9 mouse cellular contexts compared by ENCODE assay signal in the genomic region with DNA sequence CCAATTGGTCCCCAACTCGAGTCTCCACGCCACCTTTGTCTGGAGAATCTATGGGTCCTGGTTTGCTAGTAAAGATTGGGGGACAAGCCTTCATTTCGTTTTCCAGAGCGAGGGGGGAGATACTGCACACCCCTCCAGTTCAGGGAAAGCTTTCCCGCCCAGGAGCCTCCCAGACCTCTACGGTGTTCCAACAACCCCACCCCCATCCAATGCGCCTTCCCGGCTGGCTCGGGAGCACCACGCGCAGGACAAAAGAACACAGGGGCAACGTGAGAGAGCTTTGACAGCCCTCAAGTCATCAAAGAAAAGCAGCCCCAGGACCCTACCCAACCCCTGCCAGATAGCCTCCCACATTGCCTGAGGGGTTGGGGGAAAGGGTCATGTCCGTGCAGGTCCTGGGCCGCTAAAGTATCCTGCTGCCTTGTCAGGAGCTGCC. TPM values are rescaled to one million over a fixed set of nuclear protein-coding genes. Genes with fewer than 3 reads are reported as not detected.
A peak's percentile ranks its signal among the peaks of the same experiment; 100 is the strongest.
DNase-seq lines count a peak whose midpoint lies in the region; ATAC-seq and TF ChIP-seq lines count a peak whose summit lies in the region.
"Had no signal": no experiment of that assay in that cellular context is flagged by ENCODE, and none has a peak within 500 bp of the region (broad histone marks: within the 10 kb centered on the region; RNA-seq: fewer than 3 reads in every experiment).

No protein-coding gene starts in this region.

- peak overlapping the region; percentile 96 for H3K27ac ChIP-seq in embryonic facial prominence, embryonic 10.5 days (replicated peaks)
- peak overlapping the region; percentile 96 for H3K27ac ChIP-seq in heart, embryonic 15.5 days
- peak overlapping the region; percentile 95 for H3K27ac ChIP-seq in limb, embryonic 15.5 days

- TF ChIP-seq CTCF in E14TG2a.4 (conservative IDR thresholded peaks at IDR 0.05; ENCODE audit: low read length) = no peak

- peak overlapping the region; percentile 44 for H3K4me3 ChIP-seq in erythroblast, embryonic 14.5 days (replicated peaks)
- H3K4me3 ChIP-seq in E14TG2a.4 (replicated peaks; ENCODE audit: low read length) = peak overlapping the region; percentile 83
- peak overlapping the region; percentile 80 for H3K4me3 ChIP-seq in embryonic facial prominence, embryonic 10.5 days
- H3K4me3 ChIP-seq in heart, embryonic 15.5 days = peak overlapping the region; percentile 81
- peak overlapping the region; percentile 64 for H3K4me3 ChIP-seq in limb, embryonic 15.5 days

- peak; percentile 84 for DNase-seq in embryonic facial prominence, embryonic 10.5 days (ENCODE audit: low spot score)
- DNase-seq in c-Kit-positive CD71-positive TER-119-positive erythroid progenitor cells, embryonic 14.5 days (ENCODE audit: low spot score) = no peak

- H3K4me1 ChIP-seq in erythroblast, embryonic 14.5 days (ENCODE audit: control insufficient read depth) = peaks cover 12% of the 10 kb centered on the region
- peaks cover 70% of the 10 kb centered on the region for H3K4me1 ChIP-seq in E14TG2a.4 (replicated peaks; ENCODE audit: low read depth, low read length)
- peaks cover 43% of the 10 kb centered on the region for H3K4me1 ChIP-seq in embryonic facial prominence, embryonic 10.5 days
- peaks cover 24% of the 10 kb centered on the region for H3K4me1 ChIP-seq in heart, embryonic 15.5 days (replicated peaks)
- H3K4me1 ChIP-seq in limb, embryonic 15.5 days = peaks cover 16% of the 10 kb centered on the region

- H3K9ac ChIP-seq in heart, embryonic 15.5 days = peak overlapping the region; percentile 74
- peak overlapping the region; percentile 61 for H3K9ac ChIP-seq in limb, embryonic 15.5 days

- H3K4me2 ChIP-seq in heart, embryonic 15.5 days = peak overlapping the region; percentile 93
- peak overlapping the region; percentile 71 for H3K4me2 ChIP-seq in limb, embryonic 15.5 days

- H3K9me3 ChIP-seq in erythroblast, embryonic 14.5 days (ENCODE audit: control insufficient read depth, low read length) = no peaks in the 10 kb centered on the region; the same call in 1 of the 2 replicates
- no peaks in the 10 kb centered on the region for H3K9me3 ChIP-seq in E14TG2a.4 (ENCODE audit: low read length)
- H3K9me3 ChIP-seq in embryonic facial prominence, embryonic 10.5 days = no peaks in the 10 kb centered on the region
- no peaks in the 10 kb centered on the region for H3K9me3 ChIP-seq in heart, embryonic 15.5 days (replicated peaks)
- H3K9me3 ChIP-seq in limb, embryonic 15.5 days = no peaks in the 10 kb centered on the region

- no peaks in the 10 kb centered on the region for H3K36me3 ChIP-seq in erythroblast, embryonic 14.5 days (ENCODE audit: control insufficient read depth)
- no peaks in the 10 kb centered on the region for H3K36me3 ChIP-seq in E14TG2a.4 (ENCODE audit: insufficient read depth, low read length)
- 0 out of 2 replicates have a peak, but pooled peaks cover 8% of the 10 kb centered on the region for H3K36me3 ChIP-seq in embryonic facial prominence, embryonic 10.5 days (replicated peaks)
- H3K36me3 ChIP-seq in heart, embryonic 15.5 days = no peaks in the 10 kb centered on the region
- no peaks in the 10 kb centered on the region for H3K36me3 ChIP-seq in limb, embryonic 15.5 days

- peaks cover 65% of the 10 kb centered on the region for H3K27me3 ChIP-seq in erythroblast, embryonic 14.5 days (ENCODE audit: control insufficient read depth)
- H3K27me3 ChIP-seq in E14TG2a.4 (ENCODE audit: insufficient read depth, low read length) = peaks cover 16% of the 10 kb centered on the region
- no peaks in the 10 kb centered on the region for H3K27me3 ChIP-seq in embryonic facial prominence, embryonic 10.5 days (replicated peaks; ENCODE audit: low read depth, poor library complexity, severe bottlenecking)
- H3K27me3 ChIP-seq in heart, embryonic 15.5 days = no peaks in the 10 kb centered on the region
- no peaks in the 10 kb centered on the region for H3K27me3 ChIP-seq in limb, embryonic 15.5 days
- H3K27me3 ChIP-seq: Patski had no signal

- no peak for ATAC-seq in erythroblast, adult 5-6 weeks (replicated peaks; ENCODE audit: low FRiP score, poor library complexity, severe bottlenecking)
- ATAC-seq in heart, embryonic 15.5 days (replicated peaks; ENCODE audit: insufficient number of reproducible peaks, insufficient read depth, low FRiP score, low read depth) = peak; percentile 50; the same call in 1 of the 2 replicates
- ATAC-seq in limb, embryonic 15.5 days (ENCODE audit: insufficient number of reproducible peaks, low FRiP score, low TSS enrichment, low read depth) = peak; percentile 40; the same call in 1 of the 2 replicates
- ATAC-seq in monocyte, adult 5-6 weeks (replicated peaks; ENCODE audit: insufficient number of reproducible peaks, low FRiP score, low TSS enrichment, poor library complexity, severe bottlenecking) = 0 out of 2 replicates have a peak, but pooled peaks have one; percentile 8

- WGBS in embryonic facial prominence, embryonic 10.5 days = 0% methylated on average over 14 of the region's 14 CpGs
- WGBS in heart, embryonic 15.5 days = under 1% methylated on average over 14 of the region's 14 CpGs
- WGBS in limb, embryonic 15.5 days = 1% methylated on average over 14 of the region's 14 CpGs

RNA-seq across cellular contexts. Expression of gene Vcan, which starts 1.2 kb away (rescaled TPM):
- not detected in 2 replicates for polyA plus RNA-seq in erythroblast, embryonic 14.5 days (2012)
- 2.7 and 11.3 TPM in 2 replicates for total RNA-seq in erythroblast, adult 5-6 weeks (2015; ENCODE audit: low replicate concordance)
- 0.98 and 2.0 TPM in 2 replicates for total RNA-seq in erythroblast, adult 5-6 weeks (2017; ENCODE audit: low replicate concordance)
- polyA plus RNA-seq in embryonic facial prominence, embryonic 10.5 days (2016; fragmentation: Nextera tagmentation; extraction: Ambion mirVana) = 62.9 and 69.5 TPM in 2 replicates
- 49.3 and 49.4 TPM in 2 replicates for polyA plus RNA-seq in heart, embryonic 15.5 days (2015; fragmentation: Nextera tagmentation; extraction: Ambion mirVana)
- polyA plus RNA-seq in limb, embryonic 15.5 days (2015; fragmentation: Nextera tagmentation; extraction: Ambion mirVana) = 78.3 and 94.6 TPM in 2 replicates
- 0.19 to 0.49 TPM (median 0.21 TPM) in 3 replicates for total RNA-seq in monocyte, adult 5-6 weeks (2017)

Comparison
In these comparisons a context has a peak if more than half of its experiments do, and no peak if none do; other contexts are left out.
1. RNA of gene Vcan, which starts 1.2 kb away (polyA plus RNA-seq): 78.3 to 94.6 TPM in limb, embryonic 15.5 days, 62.9 to 69.5 TPM in embryonic facial prominence, embryonic 10.5 days and 49.3 to 49.4 TPM in heart, embryonic 15.5 days; not detected in erythroblast, embryonic 14.5 days; every median in the first group is over 10 times any median in the second.
2. Peak in every context shown above with its lines, with median percentiles within 50 percentile points of each other: H3K4me3 ChIP-seq and H3K27ac ChIP-seq.